Mouse (Mus musculus) midbrain, embryonic 14.5 days (tissue): ENCODE data around the gene Trpd52l3. TPM values are rescaled to one million over a fixed set of nuclear protein-coding genes. Genes with fewer than 3 reads are reported as not detected.

ENCODE experiments used
- ATAC-seq: fragments of 200-750 bp; cut with Nextera tagmentation; 2 replicates; pipeline ENCODE4 v1.8.0; 2017; ENCODE audit warnings: moderate number of reproducible peaks, moderate library complexity; ENCODE audit not compliant: low FRiP score, low TSS enrichment
- DNase-seq: peaks from one replicate; pipeline ENCODE4 v3.0.0-alpha.2; 2015
- H3K27ac ChIP-seq: fragments of 300-500 bp; sonication (generic); replicated peaks from 2 replicates; pipeline ENCODE4 v1.5.1; 2014; ENCODE audit warnings: mild to moderate bottlenecking, low read depth, low read length, moderate library complexity
- H3K27me3 ChIP-seq: fragments of 300-500 bp; sonication (generic); 2 replicates; pipeline ENCODE4 v1.6.1; 2014; ENCODE audit warnings: low read length, control low read depth, mixed read lengths; ENCODE audit not compliant: control insufficient read depth, insufficient read depth
- H3K36me3 ChIP-seq: fragments of 300-500 bp; sonication (generic); 2 replicates; pipeline ENCODE4 v1.6.1; 2014; ENCODE audit warnings: low read length, control low read depth; ENCODE audit not compliant: control insufficient read depth, insufficient read depth
- H3K4me1 ChIP-seq: fragments of 300-500 bp; sonication (generic); 2 replicates; pipeline ENCODE4 v1.6.1; 2014; ENCODE audit warnings: mild to moderate bottlenecking, antibody characterized with exemption, low read length, control low read depth; ENCODE audit not compliant: control insufficient read depth, insufficient read depth
- H3K4me2 ChIP-seq: fragments of 300-500 bp; sonication (generic); 2 replicates; pipeline ENCODE4 v1.6.1; 2014; ENCODE audit warnings: mild to moderate bottlenecking, low read length, moderate library complexity
- H3K4me3 ChIP-seq: fragments of 300-500 bp; sonication (generic); replicated peaks from 2 replicates; pipeline ENCODE4 v1.5.1; 2014; ENCODE audit warnings: low read depth, low read length
- H3K9ac ChIP-seq: fragments of 300-500 bp; sonication (generic); replicated peaks from 2 replicates; pipeline ENCODE4 v1.6.1; 2014; ENCODE audit warnings: mild to moderate bottlenecking, low read length, moderate library complexity
- H3K9me3 ChIP-seq: fragments of 300-500 bp; sonication (generic); 2 replicates; pipeline ENCODE4 v1.6.1; 2016; ENCODE audit warnings: low read length, control low read depth, mixed read lengths; ENCODE audit not compliant: control insufficient read depth
- WGBS: fragments of 180-500 bp; shearing (Covaris S2); extraction: QIAGEN DNeasy Blood & Tissue Kit; methylation state at CpG from one replicate; pipeline ENCODE4 v1.1.7; 2014; 5-methylcytosine and 5-hydroxymethylcytosine counted together
- polyA plus RNA-seq: library from polyadenylated mRNA; unstranded; fragments of >200 nt; fragmentation: Nextera tagmentation; extraction: Ambion mirVana; gene quantifications from 2 replicates; pipeline ENCODE4 v1.2.1, GENCODE M21; 2014

Gene Trpd52l3
- polyA plus RNA-seq, 1 experiment from 2014 or later, result not detected

- H3K4me2 ChIP-seq, result no peak overlapping the region
- no peaks in the 10 kb centered on the region for H3K9me3 ChIP-seq
Observed at GRCm38 (mm10) chr19:30035361-30035760, 31.8 kb downstream of the Trpd52l3 start.

GRCm38 (mm10) chr19:30043691-30044090, 40.1 kb downstream of the Trpd52l3 start:
- WGBS, result 98% methylated on average over 2 of the region's 2 CpGs
- Histone ChIP-seq H3K9me3 (no peaks in the 10 kb centered on the region), H3K36me3 (peaks cover 33% of the 10 kb centered on the region), H3K4me2 (no peak overlapping the region), H3K4me1 (no peaks in the 10 kb centered on the region), H3K27me3 (no peaks in the 10 kb centered on the region), H3K9ac (no peak overlapping the region), H3K27ac (no peak overlapping the region), H3K4me3 (no peak overlapping the region)
- ATAC-seq (no peak), DNase-seq (no peak)

More at GRCm38 (mm10) chr19:30035361-30035760, 31.8 kb downstream of the Trpd52l3 start:
- Histone ChIP-seq H3K36me3 (no peaks in the 10 kb centered on the region), H3K27me3 (no peaks in the 10 kb centered on the region), H3K27ac (no peak overlapping the region), H3K4me1 (peaks cover 31% of the 10 kb centered on the region), H3K4me3 (no peak overlapping the region), H3K9ac (no peak overlapping the region)
- DNase-seq (no peak), ATAC-seq (no peak)
- WGBS, result 67% methylated on average over 3 of the region's 3 CpGs

GRCm38 (mm10) chr19:30044630-30045029, 41.0 kb downstream of the Trpd52l3 start:
- no peak overlapping the region for H3K4me3 ChIP-seq
- ATAC-seq (no peak), DNase-seq (no peak)
- H3K27me3 ChIP-seq, result no peaks in the 10 kb centered on the region
- 95% methylated on average over 1 of the region's 1 CpGs for WGBS
- H3K27ac ChIP-seq, result no peak overlapping the region
- no peaks in the 10 kb centered on the region for H3K9me3 ChIP-seq
- H3K4me1 ChIP-seq, result no peaks in the 10 kb centered on the region
- no peak overlapping the region for H3K4me2 ChIP-seq
- no peak overlapping the region for H3K9ac ChIP-seq
- H3K36me3 ChIP-seq, result peaks cover 33% of the 10 kb centered on the region

- WGBS, result 67% methylated on average over 1 of the region's 1 CpGs
- ATAC-seq, result no peak
- H3K27me3 ChIP-seq, result no peaks in the 10 kb centered on the region
- DNase-seq, result no peak
- H3K4me1 ChIP-seq, result no peaks in the 10 kb centered on the region
- H3K36me3 ChIP-seq, result peaks cover 33% of the 10 kb centered on the region
- no peak overlapping the region for H3K27ac ChIP-seq
- H3K9me3 ChIP-seq, result no peaks in the 10 kb centered on the region
- H3K9ac ChIP-seq, result no peak overlapping the region
- H3K4me2 ChIP-seq, result no peak overlapping the region
- H3K4me3 ChIP-seq, result no peak overlapping the region
Observed at GRCm38 (mm10) chr19:30045857-30046256, 42.3 kb downstream of the Trpd52l3 start.

- Histone ChIP-seq H3K9ac (no peak overlapping the region), H3K4me2 (no peak overlapping the region), H3K27me3 (no peaks in the 10 kb centered on the region), H3K4me1 (no peaks in the 10 kb centered on the region), H3K9me3 (no peaks in the 10 kb centered on the region), H3K4me3 (no peak overlapping the region), H3K27ac (no peak overlapping the region), H3K36me3 (peaks cover 12% of the 10 kb centered on the region; the same call in 1 of the 2 replicates)
- DNase-seq (no peak), ATAC-seq (no peak)
- WGBS, result 86% methylated on average over 2 of the region's 2 CpGs
Observed at GRCm38 (mm10) chr19:30050584-30050983, 47.0 kb downstream of the Trpd52l3 start.

GRCm38 (mm10) chr19:30051479-30051878, 47.9 kb downstream of the Trpd52l3 start:
- Histone ChIP-seq H3K9ac (no peak overlapping the region), H3K27ac (no peak overlapping the region), H3K36me3 (peaks cover 16% of the 10 kb centered on the region), H3K4me1 (no peaks in the 10 kb centered on the region), H3K27me3 (no peaks in the 10 kb centered on the region), H3K4me3 (no peak overlapping the region), H3K9me3 (no peaks in the 10 kb centered on the region), H3K4me2 (no peak overlapping the region)
- 93% methylated on average over 3 of the region's 3 CpGs for WGBS
- DNase-seq, result no peak
- no peak for ATAC-seq

GRCm38 (mm10) chr19:30054218-30054617, 50.6 kb downstream of the Trpd52l3 start:
- H3K4me2 ChIP-seq, result no peak overlapping the region
- no peak overlapping the region for H3K27ac ChIP-seq
- peaks cover 4% of the 10 kb centered on the region; the same call in 1 of the 2 replicates for H3K36me3 ChIP-seq
- DNase-seq, result no peak
- WGBS, result 100% methylated on average over 2 of the region's 2 CpGs
- no peaks in the 10 kb centered on the region for H3K4me1 ChIP-seq
- H3K4me3 ChIP-seq, result no peak overlapping the region
- ATAC-seq, result no peak
- H3K9ac ChIP-seq, result no peak overlapping the region
- no peaks in the 10 kb centered on the region for H3K27me3 ChIP-seq
- H3K9me3 ChIP-seq, result no peaks in the 10 kb centered on the region

Other genes with a start within 250 kb of the Trpd52l3 start
- 12.2 and 13.6 TPM in 2 replicates for gene 9930021J03Rik, start 197.8 kb upstream of the Trpd52l3 start, polyA plus RNA-seq
- gene Ranbp6, start 190.8 kb upstream of the Trpd52l3 start, polyA plus RNA-seq, result 42.1 and 66.7 TPM in 2 replicates
- gene Il33, start 78.7 kb upstream of the Trpd52l3 start, polyA plus RNA-seq, result 0.25 and 0.43 TPM in 2 replicates
- gene Uhrf2, start 26.7 kb downstream of the Trpd52l3 start, polyA plus RNA-seq, result 47.4 and 67.3 TPM in 2 replicates
- gene Gldc, start 171.6 kb downstream of the Trpd52l3 start, polyA plus RNA-seq, result 6.9 and 7.1 TPM in 2 replicates
- not detected in 2 replicates for gene Mbl2, start 229.2 kb downstream of the Trpd52l3 start, polyA plus RNA-seq